Mouse (Mus musculus) C2C12 (cell line): ENCODE results near the gene Mphosph9. TPM values are rescaled to one million over a fixed set of nuclear protein-coding genes. Genes with fewer than 3 reads are reported as not detected.
"Not testable (repeated sequence)": the region's sequence is repeated elsewhere in the genome, so short reads cannot be mapped to it uniquely, and the experiment has no call there.

Source experiments
- H3K27me3 ChIP-seq: one replicate; pipeline ENCODE4 v1.6.1; 2011; ENCODE audit not compliant: control insufficient read depth, insufficient read depth, insufficient read length
- H3K36me3 ChIP-seq: one replicate; pipeline ENCODE4 v1.6.1; 2011; ENCODE audit not compliant: control insufficient read depth, insufficient read depth
- H3K4me3 ChIP-seq: one replicate; pipeline ENCODE4 v1.5.1; 2011; ENCODE audit warnings: mild to moderate bottlenecking, control low read depth; ENCODE audit not compliant: poor library complexity, insufficient read depth, severe bottlenecking
- H3K79me2 ChIP-seq: one replicate; pipeline ENCODE4 v1.6.1; 2011; ENCODE audit not compliant: control insufficient read depth, insufficient read depth
- H3K79me3 ChIP-seq: one replicate; pipeline ENCODE4 v1.6.1; 2011; ENCODE audit warnings: low read depth, control low read depth
- H3ac ChIP-seq: one replicate; pipeline ENCODE3; 2011; ENCODE audit warnings: low read depth; ENCODE audit not compliant: control insufficient read depth, insufficient read length
- CEBPB ChIP-seq: IDR thresholded peaks from one replicate; pipeline ENCODE4 v1.6.1; 2011; ENCODE audit warnings: low read depth, mild to moderate bottlenecking, control low read depth, moderate library complexity
- CTCF ChIP-seq: IDR thresholded peaks from one replicate; pipeline ENCODE4 v1.5.1; 2011; ENCODE audit not compliant: control insufficient read depth, insufficient read depth, insufficient read length
- FOSL1 ChIP-seq: IDR thresholded peaks from one replicate; pipeline ENCODE4 v1.8.0; 2011; ENCODE audit warnings: mild to moderate bottlenecking, low read length; ENCODE audit not compliant: poor library complexity, insufficient read depth, severe bottlenecking
- MAX ChIP-seq: IDR thresholded peaks from one replicate; pipeline ENCODE4 v1.6.1; 2011; ENCODE audit warnings: mild to moderate bottlenecking, control low read depth
- MYOD1 ChIP-seq: IDR thresholded peaks from one replicate; pipeline ENCODE4 v1.6.1; 2011; ENCODE audit warnings: low read depth; ENCODE audit not compliant: control insufficient read depth, insufficient read length
- MYOG ChIP-seq: IDR thresholded peaks from one replicate; pipeline ENCODE4 v1.6.1; 2011; ENCODE audit not compliant: control insufficient read depth, insufficient read length; ENCODE audit errors: extremely low read depth
- USF1 ChIP-seq: IDR thresholded peaks from one replicate; pipeline ENCODE4 v1.6.1; 2011; ENCODE audit warnings: low read depth, mild to moderate bottlenecking, control low read depth, moderate library complexity
- polyA plus RNA-seq: library from polyadenylated mRNA; unstranded; fragments of >200 nt; fragmentation: generic; extraction: Trizol; gene quantifications from one replicate; pipeline ENCODE4 v1.2.1, GENCODE M21; 2012; ENCODE audit warnings: missing spikeins

Gene Mphosph9
- polyA plus RNA-seq, 1 experiment = 3.1 TPM

GRCm38 (mm10) chr5:124221037-124221735 is 106.6 kb downstream of the Mphosph9 start:
- TF ChIP-seq CEBPB = no peak
- TF ChIP-seq FOSL1 = no peak
- TF ChIP-seq MAX = no peak
- no peak for TF ChIP-seq CTCF
- no peak for TF ChIP-seq MYOG
- TF ChIP-seq MYOD1 = no peak
- TF ChIP-seq USF1 = no peak
- Histone ChIP-seq H3K4me3 (no peak overlapping the region), H3K79me3 (peaks cover 1% of the 10 kb centered on the region), H3K36me3 (no peaks in the 10 kb centered on the region), H3K79me2 (no peaks in the 10 kb centered on the region), H3ac (no peak overlapping the region), H3K27me3 (no peaks in the 10 kb centered on the region)

GRCm38 (mm10) chr5:124220551-124220950 is 107.2 kb downstream of the Mphosph9 start:
- Histone ChIP-seq H3ac (no peak overlapping the region), H3K27me3 (no peaks in the 10 kb centered on the region), H3K79me2 (no peaks in the 10 kb centered on the region), H3K36me3 (no peaks in the 10 kb centered on the region), H3K4me3 (no peak overlapping the region), H3K79me3 (peaks cover 1% of the 10 kb centered on the region)
- TF ChIP-seq FOSL1 = no peak
- no peak for TF ChIP-seq MYOD1
- no peak for TF ChIP-seq CTCF
- no peak for TF ChIP-seq MYOG
- TF ChIP-seq USF1 = no peak
- no peak for TF ChIP-seq CEBPB
- TF ChIP-seq MAX = no peak

GRCm38 (mm10) chr5:124219431-124219830 is 108.3 kb downstream of the Mphosph9 start:
- H3K36me3 ChIP-seq = no peaks in the 10 kb centered on the region
- no peaks in the 10 kb centered on the region for H3K79me2 ChIP-seq
- no peak for TF ChIP-seq USF1
- TF ChIP-seq CTCF = no peak
- no peak for TF ChIP-seq CEBPB
- H3K4me3 ChIP-seq = no peak overlapping the region
- H3K79me3 ChIP-seq = peaks cover 1% of the 10 kb centered on the region
- H3K27me3 ChIP-seq = no peaks in the 10 kb centered on the region
- H3ac ChIP-seq = no peak overlapping the region

GRCm38 (mm10) chr5:124218986-124219385 is 108.8 kb downstream of the Mphosph9 start:
- no peak overlapping the region for H3K4me3 ChIP-seq
- no peak overlapping the region for H3ac ChIP-seq
- no peaks in the 10 kb centered on the region for H3K79me2 ChIP-seq
- TF ChIP-seq CEBPB (no peak), USF1 (no peak), MAX (no peak), MYOG (no peak), CTCF (no peak), MYOD1 (no peak), FOSL1 (no peak)
- H3K27me3 ChIP-seq = no peaks in the 10 kb centered on the region
- H3K79me3 ChIP-seq = peaks cover 1% of the 10 kb centered on the region
- H3K36me3 ChIP-seq = no peaks in the 10 kb centered on the region

- no peak overlapping the region for H3ac ChIP-seq
- H3K27me3 ChIP-seq = no peaks in the 10 kb centered on the region
- no peaks in the 10 kb centered on the region for H3K79me2 ChIP-seq
- no peak for TF ChIP-seq MAX
- TF ChIP-seq MYOD1 = no peak
- TF ChIP-seq USF1 = no peak
- TF ChIP-seq CEBPB = no peak
- no peak for TF ChIP-seq FOSL1
- no peak for TF ChIP-seq CTCF
- TF ChIP-seq MYOG = no peak
- H3K36me3 ChIP-seq = no peaks in the 10 kb centered on the region
- H3K79me3 ChIP-seq = peaks cover 1% of the 10 kb centered on the region
- H3K4me3 ChIP-seq = no peak overlapping the region
Observed at GRCm38 (mm10) chr5:124217566-124218249, 110.1 kb downstream of the Mphosph9 start.

GRCm38 (mm10) chr5:124217092-124217491 is 110.7 kb downstream of the Mphosph9 start:
- H3K27me3 ChIP-seq, H3K4me3 ChIP-seq, H3K79me3 ChIP-seq, H3K79me2 ChIP-seq, H3K36me3 ChIP-seq, H3ac ChIP-seq: not testable (repeated sequence)
